Mouse (Mus musculus) central nervous system, embryonic 18 days (tissue): ENCODE data around the gene Igfn1. TPM values are rescaled to one million over a fixed set of nuclear protein-coding genes. Genes with fewer than 3 reads are reported as not detected.

ENCODE experiments used
- polyA plus RNA-seq: library from polyadenylated mRNA; depleted of rRNA; stranded (reverse); fragments of >200 nt; gene quantifications from 2 replicates; pipeline ENCODE4 v1.2.3, GENCODE M21; 2012; rRNA removed

Gene Igfn1
- polyA plus RNA-seq = 0.07 and 0.08 TPM in 2 replicates

DNA sequence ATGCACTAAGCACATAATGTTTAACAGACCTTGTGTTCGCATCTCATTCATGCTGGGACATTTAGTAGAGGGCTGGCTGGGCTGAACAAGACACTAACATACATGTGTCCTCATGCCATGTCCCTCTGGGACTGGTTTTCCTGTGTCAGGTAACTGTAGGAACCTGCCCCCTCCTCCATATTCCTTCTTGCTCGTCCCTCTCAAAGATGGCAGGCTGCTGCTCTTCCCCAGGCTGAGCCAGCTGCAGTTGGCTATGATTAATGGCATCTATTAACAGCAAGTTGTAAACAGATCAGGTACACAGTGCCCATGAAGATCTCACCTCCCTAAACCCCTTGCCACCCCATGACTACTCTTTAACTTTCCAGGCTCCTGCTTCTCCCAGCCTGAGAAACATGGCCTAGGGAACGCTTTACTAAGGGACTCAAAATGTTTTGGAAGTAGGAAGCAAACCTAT, at the start of gene Igfn1:
TSS of gene Igfn1 (minus strand) at position 51 of the 457 bp plus-strand sequence.

DNA sequence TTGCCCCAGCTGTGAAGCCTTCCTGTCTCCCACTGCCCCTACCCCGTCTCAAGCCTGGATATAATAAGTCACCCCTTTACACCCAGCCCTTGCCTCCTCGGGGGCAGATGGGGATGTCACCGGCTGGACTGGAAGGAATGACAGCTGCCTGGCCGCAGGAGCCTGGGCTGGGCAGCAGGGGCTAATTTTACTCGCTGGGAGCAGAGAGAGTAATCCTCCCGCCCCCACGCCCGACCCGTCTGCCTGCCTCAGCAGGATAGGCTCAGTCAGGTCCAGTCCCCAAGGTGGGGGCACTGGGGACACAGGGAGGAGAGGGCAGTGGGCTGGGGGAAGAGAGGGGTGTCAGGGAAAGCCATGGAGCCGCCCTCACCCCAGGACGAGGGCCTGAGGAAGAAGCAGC, 46.4 kb upstream of the Igfn1 start, which contains the start of gene Cacna1s:
TSS of gene Cacna1s (plus strand) at position 204 of the 400 bp plus-strand sequence.

DNA sequence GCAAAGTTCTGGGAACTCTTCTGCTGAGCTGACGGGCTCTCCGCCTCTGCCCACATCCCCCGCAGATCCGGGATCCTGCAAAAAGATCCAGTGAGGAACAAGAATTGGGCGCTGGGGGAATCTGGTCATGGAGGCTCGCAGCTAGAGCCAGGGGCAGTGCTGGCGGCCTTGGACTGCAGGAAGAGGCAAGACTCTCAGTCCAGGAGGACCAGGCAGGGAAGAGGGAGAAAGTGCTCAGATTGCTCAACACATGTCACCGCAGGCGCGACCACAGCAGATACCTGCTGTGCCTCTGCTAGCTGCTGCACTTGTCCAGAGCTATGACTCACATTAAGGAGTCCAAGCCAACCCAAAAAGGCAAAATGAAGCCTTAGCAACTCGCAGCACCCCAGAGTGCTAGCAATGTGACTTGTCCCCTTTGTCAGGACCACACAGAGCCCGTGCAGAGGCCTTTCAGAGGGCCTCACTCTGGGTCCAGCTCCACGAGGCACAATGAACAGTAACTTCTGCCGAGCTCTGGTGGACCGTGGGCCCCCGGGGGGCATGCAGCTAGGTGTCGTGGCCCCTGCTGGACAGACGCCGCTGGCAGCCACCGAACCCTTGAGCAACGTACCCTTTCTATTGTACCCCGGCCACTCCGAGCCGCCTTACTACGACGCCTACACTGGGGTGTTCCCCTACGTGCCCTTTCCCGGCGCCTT, 44.3 kb upstream of the Igfn1 start, which contains the start of gene Ascl5:
TSS of gene Ascl5 (plus strand) at position 493 of the 701 bp plus-strand sequence.

DNA sequence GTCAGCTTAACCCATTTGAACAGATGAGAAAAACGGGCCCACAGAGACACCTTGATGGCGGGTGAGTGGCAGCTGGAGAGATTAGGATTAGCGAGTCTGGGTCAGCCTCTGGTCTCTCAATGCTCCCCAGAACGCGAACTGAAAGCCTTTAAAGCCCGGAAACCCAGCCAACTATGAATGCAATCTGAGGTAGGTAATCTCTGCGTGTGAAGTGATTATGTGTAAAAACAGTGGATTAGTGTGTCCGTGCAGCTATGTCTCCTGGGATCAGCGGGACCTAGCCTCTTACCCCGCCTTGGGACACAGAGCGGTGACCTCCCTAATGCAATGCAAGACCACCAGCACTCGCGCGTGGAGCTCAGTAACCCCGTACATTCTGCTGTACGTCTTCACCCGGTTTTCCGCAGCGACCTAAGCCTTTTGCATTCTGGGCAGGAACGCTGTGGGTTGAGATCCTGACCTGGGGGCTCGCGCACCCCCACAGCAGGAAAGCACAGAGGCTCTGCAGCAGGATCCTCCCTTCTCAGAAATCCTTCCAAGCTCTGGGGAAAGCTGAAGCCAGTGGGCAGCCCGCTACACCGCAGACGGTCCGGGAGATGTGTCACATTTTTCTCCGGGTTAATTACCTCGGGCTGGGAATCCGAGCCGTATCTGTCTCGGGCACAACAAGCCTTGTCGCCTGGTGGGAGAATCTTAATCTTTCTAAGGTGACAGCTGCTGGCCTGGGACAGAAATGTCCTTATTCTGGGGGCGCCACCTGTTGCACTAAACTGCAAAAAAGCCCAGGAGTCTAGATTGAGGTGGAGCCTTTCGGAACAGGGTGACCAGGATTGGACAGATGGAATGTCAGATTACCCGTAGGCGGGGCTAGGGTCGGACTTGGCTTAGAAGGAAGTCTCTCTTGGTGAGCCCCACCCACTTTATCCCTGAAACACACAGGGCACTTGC, 1.3 kb upstream of the Igfn1 start, which contains the start of gene Tmem9:
TSS of gene Tmem9 (plus strand) at position 940 of the 948 bp plus-strand sequence.

DNA sequence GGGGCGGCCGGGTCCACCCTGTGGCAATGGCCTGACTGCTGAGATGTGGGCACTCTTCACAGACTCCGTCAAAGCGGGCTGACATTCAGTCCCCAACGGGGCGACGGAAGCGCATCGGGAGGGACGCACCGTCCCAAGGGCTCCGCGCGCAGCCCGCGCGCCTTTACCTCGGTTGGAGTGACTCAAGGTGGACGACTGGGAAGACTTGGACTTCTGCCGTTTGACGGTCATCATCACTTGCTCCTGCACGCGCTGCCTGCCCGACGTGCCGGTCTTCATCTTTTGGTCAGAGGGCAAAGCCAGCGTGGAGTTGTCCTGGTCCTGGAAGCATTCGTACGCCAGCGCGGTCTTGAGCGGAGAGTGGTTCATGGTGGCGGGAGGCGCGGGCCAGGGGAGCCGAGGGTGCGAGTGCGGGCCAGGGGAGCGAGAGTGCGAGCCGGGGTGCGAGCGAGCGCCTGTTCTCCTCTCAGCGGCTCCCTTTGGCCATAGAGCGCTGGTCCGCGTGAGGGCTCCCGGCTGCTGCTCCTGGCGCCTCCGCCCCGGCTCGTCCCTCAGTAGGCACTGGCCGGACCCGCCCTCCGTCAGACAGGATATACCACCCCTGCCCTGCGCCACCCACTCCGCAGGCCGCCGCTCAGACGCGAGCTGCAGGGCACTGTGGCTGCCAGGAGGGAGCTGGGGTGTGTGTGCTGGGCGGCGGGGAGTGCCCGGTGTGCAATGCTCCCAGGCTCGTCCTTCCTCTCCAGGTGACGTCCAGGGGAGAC, 87.3 kb downstream of the Igfn1 start, which contains the start of gene Pkp1:
TSS of gene Pkp1 (minus strand) at position 564 of the 764 bp plus-strand sequence.

Other genes starting within 250 kb of the Igfn1 start
- 25.7 and 30.5 TPM in 2 replicates for gene Phlda3, start 240.2 kb downstream of the Igfn1 start, polyA plus RNA-seq
- 0.27 and 21.4 TPM in 2 replicates for gene Tnni1, start 226.9 kb downstream of the Igfn1 start, polyA plus RNA-seq
- gene Lad1, start 187.7 kb downstream of the Igfn1 start, polyA plus RNA-seq = 0.63 and 0.66 TPM in 2 replicates
- 0.67 and 3.2 TPM in 2 replicates for gene Tnnt2, start 170.0 kb downstream of the Igfn1 start, polyA plus RNA-seq
- 0.09 and 1.7 TPM in 2 replicates for gene Pkp1, start 87.1 kb downstream of the Igfn1 start, polyA plus RNA-seq
- gene Tmem9, start 1.8 kb upstream of the Igfn1 start, polyA plus RNA-seq = 131 and 150 TPM in 2 replicates
- gene Ascl5, start 44.5 kb upstream of the Igfn1 start, polyA plus RNA-seq = 0.35 and 0.40 TPM in 2 replicates
- 0.44 and 1.8 TPM in 2 replicates for gene Cacna1s, start 46.4 kb upstream of the Igfn1 start, polyA plus RNA-seq
- 97.3 and 121 TPM in 2 replicates for gene Kif21b, start 125.0 kb upstream of the Igfn1 start, polyA plus RNA-seq
- gene Mroh3, start 206.5 kb upstream of the Igfn1 start, polyA plus RNA-seq = 0.26 and 0.44 TPM in 2 replicates
- gene Inava, start 227.9 kb upstream of the Igfn1 start, polyA plus RNA-seq = 4.4 and 5.0 TPM in 2 replicates